Mouse (Mus musculus) embryo, embryonic 9.5 days (tissue): ENCODE measurements around the gene 2210016L21Rik.

Experiments
- DNase-seq: peaks from one replicate; pipeline ENCODE4 v3.0.0-alpha.2; 2017; ENCODE audit errors: extremely low spot score

Gene 2210016L21Rik

GRCm38 (mm10) chr5:114945072-114945471 lies 3.1 kb downstream of the 2210016L21Rik start:
- DNase-seq = no peak

- no peak for DNase-seq
Observed at GRCm38 (mm10) chr5:114948891-114949290, 6.9 kb downstream of the 2210016L21Rik start.

GRCm38 (mm10) chr5:114949316-114949715 lies 7.4 kb downstream of the 2210016L21Rik start:
- DNase-seq = no peak

GRCm38 (mm10) chr5:114949812-114950211 lies 7.9 kb downstream of the 2210016L21Rik start:
- DNase-seq = no peak

GRCm38 (mm10) chr5:114950669-114951068 lies 8.7 kb downstream of the 2210016L21Rik start:
- no peak for DNase-seq

- DNase-seq = no peak
Observed at GRCm38 (mm10) chr5:114951279-114951880, 9.4 kb downstream of the 2210016L21Rik start.

- no peak for DNase-seq
Observed at GRCm38 (mm10) chr5:114953326-114953725, 11.4 kb downstream of the 2210016L21Rik start.

GRCm38 (mm10) chr5:114958069-114958468 lies 16.1 kb downstream of the 2210016L21Rik start:
- no peak for DNase-seq

GRCm38 (mm10) chr5:114961590-114962360 lies 19.8 kb downstream of the 2210016L21Rik start:
- no peak for DNase-seq

- no peak for DNase-seq
Observed at GRCm38 (mm10) chr5:114964315-114964966, 22.5 kb downstream of the 2210016L21Rik start.

GRCm38 (mm10) chr5:114964967-114965898 lies 23.3 kb downstream of the 2210016L21Rik start:
- no peak for DNase-seq

GRCm38 (mm10) chr5:114967523-114968268 lies 25.7 kb downstream of the 2210016L21Rik start:
- DNase-seq = no peak

- DNase-seq = no peak
Observed at GRCm38 (mm10) chr5:114968651-114969050, 26.7 kb downstream of the 2210016L21Rik start.

GRCm38 (mm10) chr5:114969064-114969463 lies 27.1 kb downstream of the 2210016L21Rik start:
- no peak for DNase-seq

GRCm38 (mm10) chr5:114969609-114970215 lies 27.8 kb downstream of the 2210016L21Rik start:
- DNase-seq = no peak

GRCm38 (mm10) chr5:114970824-114971227 lies 28.9 kb downstream of the 2210016L21Rik start, which contains the start of gene Hnf1a:
TSS of gene Hnf1a (minus strand) at chr5:114971094.
- no peak for DNase-seq

GRCm38 (mm10) chr5:114972201-114972600 lies 30.2 kb downstream of the 2210016L21Rik start:
- DNase-seq = no peak

- no peak for DNase-seq
Observed at GRCm38 (mm10) chr5:114973131-114973530, 31.2 kb downstream of the 2210016L21Rik start.

GRCm38 (mm10) chr5:114976935-114977334 lies 35.0 kb downstream of the 2210016L21Rik start:
- DNase-seq = no peak

GRCm38 (mm10) chr5:114978473-114978872 lies 36.5 kb downstream of the 2210016L21Rik start:
- no peak for DNase-seq
